Mouse (Mus musculus): ENCODE data around the gene Acot13.

DNA sequence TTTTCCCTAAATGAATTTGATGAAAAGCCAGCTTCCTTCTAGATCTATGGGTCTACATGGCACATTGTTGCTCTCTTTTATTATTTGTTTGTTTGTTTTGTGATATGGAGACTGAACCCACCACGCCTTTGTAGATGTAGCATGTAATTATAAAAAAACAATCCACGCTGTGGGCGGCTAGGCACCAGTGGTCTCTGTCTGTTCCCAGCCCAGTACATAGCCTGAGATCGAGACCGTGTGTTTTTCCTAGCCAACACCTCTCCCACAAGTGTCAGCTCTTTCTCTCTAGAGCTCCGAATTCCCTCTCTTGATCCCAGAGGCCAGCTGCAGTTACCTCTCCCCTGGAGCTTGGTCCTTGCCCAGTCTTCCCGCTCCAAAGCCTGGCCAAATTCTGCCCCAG is 36.9 kb upstream of the Acot13 start:
- no peak for TF ChIP-seq CTCF (IDR thresholded peaks at IDR 0.05)
- no peak for TF ChIP-seq EP300 (IDR thresholded peaks at IDR 0.05; ENCODE audit: insufficient read depth, low read depth, low read length)
- TF ChIP-seq POLR2A (IDR thresholded peaks at IDR 0.05; ENCODE audit: insufficient read depth, low read depth, low read length): no peak

Data from heart, adult 2 months (tissue).